Mouse (Mus musculus) adrenal gland, adult 2 months (tissue): Measurements from ENCODE around the gene Fam20b. TPM values are rescaled to one million over a fixed set of nuclear protein-coding genes. Genes with fewer than 3 reads are reported as not detected.

Experiments
- DNase-seq: peaks from one replicate; pipeline ENCODE4 v3.0.0; 2021
- polyA plus RNA-seq: library from polyadenylated mRNA; depleted of rRNA; stranded (reverse); fragments of >200 nt; gene quantifications from 2 replicates; pipeline ENCODE4 v1.2.3, GENCODE M21; 2012
- total RNA-seq, 2 experiments: library from RNA; stranded (reverse); gene quantifications; 2 replicates each; pipeline ENCODE4 v1.2.3; 2021

The Fam20b gene
- total and polyA plus RNA-seq, 3 experiments, result 9.8 to 56.0 (median 55.3) TPM

DNA sequence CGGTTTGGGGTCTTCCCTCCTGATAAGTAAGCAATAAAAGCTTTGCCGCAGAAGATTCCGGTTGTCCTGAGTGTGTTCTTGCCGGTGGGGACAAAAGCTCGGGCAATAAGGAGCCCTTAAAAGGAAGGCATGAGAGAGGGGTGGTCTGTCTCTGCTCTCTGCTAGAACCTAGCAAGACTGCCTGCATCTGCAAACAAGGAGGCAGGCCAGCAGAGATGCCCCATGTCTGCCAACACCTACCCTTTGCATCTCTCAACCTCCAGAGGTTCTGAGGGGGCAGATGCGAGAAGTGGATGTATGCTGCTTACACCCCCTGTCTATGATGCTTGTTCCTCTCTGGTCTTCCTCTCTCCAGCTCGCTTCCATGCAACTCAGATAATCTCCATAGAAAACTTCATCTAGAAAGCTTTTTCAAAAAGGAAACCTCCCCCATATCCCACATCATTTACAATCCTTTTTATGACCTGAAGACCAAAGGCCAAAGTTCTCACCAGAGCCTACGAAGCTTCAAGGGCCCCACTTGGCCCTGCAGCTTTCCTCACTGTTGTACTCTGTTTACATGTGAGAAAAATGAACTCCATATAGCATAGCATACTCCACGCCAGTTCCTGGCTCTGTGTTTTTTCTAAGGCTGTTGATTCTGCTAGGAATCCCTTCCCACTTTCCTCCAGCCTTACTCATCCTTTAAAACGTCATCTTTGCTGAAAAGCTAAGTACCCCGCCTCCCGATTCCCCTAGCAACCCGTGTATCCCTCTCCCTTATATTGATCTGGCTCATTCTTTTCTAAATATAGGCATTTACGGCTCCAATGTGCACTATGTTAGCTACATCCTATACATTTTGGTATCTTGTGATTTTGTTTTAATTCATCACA lies 8.6 kb upstream of the Fam20b start:
- DNase-seq, result no peak

DNA sequence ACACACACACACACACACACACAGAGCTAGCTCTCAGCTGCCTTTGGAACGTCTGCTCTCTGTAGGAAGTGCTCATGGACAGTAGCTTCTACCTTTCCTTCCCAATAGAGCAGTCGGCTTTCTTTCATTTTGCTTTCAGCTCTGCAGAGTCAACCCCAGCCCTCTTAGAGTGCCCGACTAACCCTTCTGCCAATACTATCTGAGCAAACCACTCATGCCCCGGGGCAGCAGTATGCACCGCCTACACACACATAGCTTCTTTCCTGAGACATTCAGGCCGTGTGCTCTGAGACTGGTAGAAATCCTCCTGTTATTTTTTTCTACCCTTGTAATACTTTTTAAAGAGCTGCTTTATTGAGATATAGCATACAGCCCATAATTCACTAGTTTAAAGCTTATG lies 3.2 kb upstream of the Fam20b start:
- DNase-seq, result no peak

DNA sequence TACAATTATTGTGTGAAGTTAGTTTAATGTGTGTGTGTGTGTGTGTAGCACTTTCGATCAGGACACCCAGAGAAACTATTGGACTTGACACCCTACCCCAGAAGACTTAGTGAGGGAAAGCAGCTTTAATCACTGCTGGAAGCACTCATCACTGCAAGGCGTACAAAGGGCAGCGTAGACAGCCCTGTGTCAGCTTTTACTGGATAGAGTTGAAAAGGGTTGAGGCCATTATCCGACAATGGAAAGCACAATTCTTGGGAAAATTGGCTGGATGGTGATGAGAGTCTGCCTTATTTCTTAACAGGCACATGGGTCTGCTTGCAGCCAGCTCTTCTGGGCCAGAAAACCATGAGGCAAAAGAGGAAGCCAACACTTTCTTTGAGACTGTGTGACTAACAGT lies 1.2 kb upstream of the Fam20b start:
- DNase-seq, result no peak

- peak; percentile 79 for DNase-seq
These were observed 468 bp downstream of the Fam20b start for GRCm38 (mm10) chr1:156718286-156718949.

DNA sequence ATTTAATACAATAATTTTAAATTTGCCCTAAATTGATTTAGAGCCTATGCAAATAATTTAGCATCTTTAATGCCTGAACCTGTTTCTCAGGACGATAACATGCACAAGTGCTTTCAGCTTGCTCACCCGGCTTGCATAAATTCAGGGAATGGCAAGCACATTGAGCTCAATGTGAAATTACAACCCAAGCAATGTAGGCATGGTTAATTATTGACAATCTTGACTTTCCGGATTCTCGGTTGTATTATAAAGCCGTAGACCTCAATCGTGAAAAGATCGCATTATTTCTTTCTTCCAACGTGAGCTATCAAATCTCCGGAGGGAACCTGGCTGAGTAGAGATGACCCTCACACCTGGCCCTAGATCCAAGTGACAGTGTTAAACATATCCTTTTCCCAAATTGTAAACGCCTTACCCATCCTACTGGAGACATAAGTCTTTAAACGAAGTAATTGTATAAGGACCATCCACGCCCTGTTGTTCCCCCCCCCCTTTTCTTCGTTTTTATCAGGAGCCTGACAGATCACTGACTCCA lies 1.1 kb downstream of the Fam20b start:
- no peak for DNase-seq

- DNase-seq, result no peak
These were observed 2.2 kb downstream of the Fam20b start for GRCm38 (mm10) chr1:156716681-156717080.

DNA sequence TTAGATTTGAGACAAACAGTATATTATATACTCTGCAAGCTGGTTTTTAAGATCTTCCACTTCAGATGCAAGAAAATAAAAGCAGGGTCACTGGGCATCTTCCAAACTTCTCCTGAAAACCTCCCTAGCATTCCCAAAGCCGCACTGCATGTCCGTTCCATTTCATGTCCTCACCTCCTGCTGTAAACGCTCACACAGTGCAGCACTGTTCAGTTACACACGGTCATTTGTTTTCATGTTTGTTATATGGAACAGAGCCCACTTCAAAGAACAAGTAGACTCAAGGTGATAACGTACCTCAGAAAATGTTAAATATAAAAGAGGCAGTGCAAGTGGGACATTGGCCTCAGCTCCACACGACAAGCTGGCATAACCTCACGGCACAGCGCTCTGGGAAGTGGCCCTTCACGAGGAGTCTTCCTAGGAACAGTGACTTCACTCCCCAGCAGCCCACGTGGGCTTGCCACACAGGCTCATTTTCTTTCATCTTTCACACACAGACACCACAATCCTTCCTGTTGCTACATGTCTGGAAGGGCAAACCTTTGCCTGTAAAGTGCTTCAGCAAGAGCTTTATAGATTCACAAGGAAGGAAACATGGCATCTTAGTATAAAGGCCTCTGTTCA lies 8.3 kb downstream of the Fam20b start:
- DNase-seq, result no peak

DNA sequence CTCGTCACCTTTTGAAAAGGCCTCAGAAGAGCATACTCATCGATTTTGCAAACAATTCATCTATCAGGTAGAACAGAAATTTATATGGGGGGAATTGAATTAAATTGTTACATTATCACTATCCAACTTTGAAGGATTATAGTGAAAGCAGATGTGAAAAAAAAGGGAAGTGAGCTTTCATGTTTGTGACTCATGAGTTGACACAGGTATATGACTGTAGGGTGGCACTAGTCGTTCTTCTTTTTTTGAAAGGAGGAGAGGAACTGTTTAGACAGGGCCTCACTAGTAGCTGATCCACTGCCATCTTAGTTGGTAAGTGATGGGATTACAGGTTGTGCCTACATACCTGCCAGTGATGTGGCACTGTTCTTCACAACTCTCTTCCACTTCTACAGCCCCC lies 10.2 kb downstream of the Fam20b start:
- DNase-seq, result no peak

- DNase-seq, result no peak
These were observed 13.1 kb downstream of the Fam20b start for GRCm38 (mm10) chr1:156705696-156706285.

- no peak for DNase-seq
These were observed 15.4 kb downstream of the Fam20b start for GRCm38 (mm10) chr1:156703444-156703843.

GRCm38 (mm10) chr1:156702151-156702550 lies 16.7 kb downstream of the Fam20b start:
- DNase-seq, result no peak

DNA sequence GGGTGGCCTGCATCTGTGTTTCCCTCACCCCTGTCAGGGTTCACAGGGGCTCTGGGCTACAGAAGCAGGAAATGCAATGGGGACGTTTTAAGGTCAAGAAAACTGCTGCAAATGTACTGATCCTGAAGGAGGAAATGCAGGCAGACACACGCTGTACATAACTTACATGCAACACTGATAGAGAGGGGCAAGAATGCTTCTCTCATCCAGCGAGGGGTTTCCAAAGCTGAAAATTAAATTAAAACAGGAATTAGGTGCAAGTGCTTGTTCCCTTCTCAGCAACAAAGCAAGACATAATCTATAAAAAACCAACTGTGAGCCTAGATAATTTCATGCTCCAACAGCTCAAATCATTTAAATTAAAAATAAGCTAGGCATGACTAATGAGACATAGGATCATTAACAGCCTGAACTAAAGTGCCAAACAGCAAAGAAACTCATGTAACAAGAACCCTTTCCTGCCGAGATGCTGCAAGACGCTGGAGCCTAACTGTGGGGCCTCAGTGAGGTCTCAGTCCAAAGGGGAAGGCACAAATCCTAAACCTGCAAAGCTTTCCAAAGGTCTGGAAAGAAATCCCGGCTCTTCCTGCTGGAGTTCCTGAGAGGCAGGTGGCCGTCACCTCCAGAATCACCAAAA lies 32.7 kb downstream of the Fam20b start:
- no peak for DNase-seq

DNA sequence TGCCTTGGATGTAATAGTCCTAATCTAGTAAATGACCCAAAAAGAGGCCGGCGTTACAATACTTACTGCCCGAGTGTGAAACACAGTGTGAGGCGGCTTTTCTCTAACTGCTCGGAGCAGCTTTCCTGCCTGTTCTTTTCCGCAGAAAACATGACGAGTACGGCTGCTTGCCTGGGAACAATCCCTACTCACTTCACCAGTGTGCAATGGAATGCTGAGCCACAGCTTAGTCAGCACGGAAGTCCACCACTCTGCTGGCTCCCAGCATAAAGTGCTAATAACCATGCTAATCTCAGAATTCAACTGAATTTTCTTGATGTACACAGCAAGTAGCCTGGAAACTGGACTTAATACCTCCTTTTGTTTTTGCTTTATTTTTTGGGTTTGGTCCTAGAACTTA lies 39.3 kb downstream of the Fam20b start:
- no peak for DNase-seq

DNA sequence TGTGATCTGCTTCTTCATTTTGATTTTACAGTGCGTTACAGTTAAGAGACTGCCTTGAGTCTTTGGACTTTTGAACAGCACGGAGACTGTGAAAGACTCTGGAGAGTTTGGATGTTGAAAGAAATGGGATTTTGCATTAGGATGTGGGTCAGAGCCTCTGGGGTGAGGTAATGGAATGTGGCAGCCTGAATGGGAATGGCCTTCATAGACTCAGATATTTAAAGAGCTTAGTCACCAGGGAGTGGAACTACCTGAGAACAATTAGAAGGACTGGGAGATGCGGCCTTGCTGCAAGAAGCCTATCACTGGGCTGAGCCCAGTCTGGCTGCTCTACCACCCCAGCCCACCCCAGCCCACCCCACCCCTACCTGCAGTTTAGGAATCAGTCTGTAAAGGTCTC lies 41.7 kb downstream of the Fam20b start:
- no peak for DNase-seq

GRCm38 (mm10) chr1:156676596-156676995 lies 42.3 kb downstream of the Fam20b start:
- DNase-seq, result no peak

DNA sequence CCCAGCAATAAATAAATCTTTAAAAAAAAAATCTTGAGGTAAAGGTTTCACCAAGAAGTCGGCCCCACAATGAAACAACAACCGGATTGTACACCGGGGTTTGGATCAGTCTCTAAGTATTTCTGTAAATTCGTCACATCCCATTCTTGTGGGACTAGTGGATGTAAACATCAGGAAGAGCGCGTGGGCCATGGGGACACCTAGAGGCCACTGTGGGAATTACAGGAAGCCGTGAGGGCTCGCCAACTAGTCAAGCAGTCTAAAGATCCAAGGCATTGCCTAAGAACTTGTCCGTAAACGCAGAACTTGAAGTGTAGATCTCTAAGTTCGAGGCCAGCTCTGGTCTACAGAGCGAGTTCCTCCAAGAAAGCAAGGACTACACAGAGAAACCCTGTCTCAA lies 42.7 kb downstream of the Fam20b start:
- peak; percentile 63 for DNase-seq

GRCm38 (mm10) chr1:156674195-156675000 lies 44.5 kb downstream of the Fam20b start, which contains the start of gene Tor3a:
TSS of gene Tor3a (minus strand) at chr1:156674356.
- peak; percentile 94 for DNase-seq

- peak; percentile 70 for DNase-seq
These were observed 45.3 kb downstream of the Fam20b start for GRCm38 (mm10) chr1:156673476-156674194.

GRCm38 (mm10) chr1:156672720-156673475 lies 46.0 kb downstream of the Fam20b start:
- no peak for DNase-seq
